Mouse (Mus musculus): Measurements from ENCODE around the gene Med29.

GRCm38 (mm10) chr7:28438771-28439170, 46.3 kb upstream of the Med29 start:
- TF ChIP-seq CTCF (IDR thresholded peaks at IDR 0.05; ENCODE audit: control insufficient read depth, insufficient read depth, insufficient read length) (no peak), USF1 (IDR thresholded peaks at IDR 0.05; ENCODE audit: low read depth) (no peak), MYOD1 (IDR thresholded peaks at IDR 0.05; ENCODE audit: control insufficient read depth, insufficient read length, low read depth) (no peak), MAX (IDR thresholded peaks at IDR 0.05) (no peak), CEBPB (IDR thresholded peaks at IDR 0.05; ENCODE audit: low read depth) (no peak)

Measured in C2C12 (cell line).